Mouse (Mus musculus) heart, postnatal 0 days (tissue): Measurements from ENCODE around the gene Nf2. TPM values are rescaled to one million over a fixed set of nuclear protein-coding genes. Genes with fewer than 3 reads are reported as not detected.

Source experiments
- ATAC-seq: fragments of 200-750 bp; cut with Nextera tagmentation; 2 replicates; pipeline ENCODE4 v1.8.0; 2017; ENCODE audit warnings: low read depth, moderate number of reproducible peaks, moderate library complexity; ENCODE audit not compliant: insufficient read depth
- DNase-seq: peaks from one replicate; pipeline ENCODE4 v3.0.0-alpha.2; 2016; ENCODE audit warnings: low spot score
- H3K27ac ChIP-seq: fragments of 300-500 bp; sonication (generic); 2 replicates; pipeline ENCODE4 v1.5.1; 2014; ENCODE audit warnings: low read depth, mild to moderate bottlenecking
- H3K27me3 ChIP-seq: fragments of 300-500 bp; sonication (generic); 2 replicates; pipeline ENCODE4 v1.6.1; 2014; ENCODE audit warnings: low read length, mixed read lengths; ENCODE audit not compliant: control insufficient read depth, insufficient read depth
- H3K36me3 ChIP-seq: fragments of 300-500 bp; sonication (generic); replicated peaks from 2 replicates; pipeline ENCODE4 v1.6.1; 2014; ENCODE audit warnings: low read length, mixed read lengths; ENCODE audit not compliant: control insufficient read depth, insufficient read depth
- H3K4me1 ChIP-seq: fragments of 300-500 bp; sonication (generic); 2 replicates; pipeline ENCODE4 v1.6.1; 2014; ENCODE audit warnings: antibody characterized with exemption; ENCODE audit not compliant: control insufficient read depth, insufficient read depth
- H3K4me2 ChIP-seq: fragments of 300-500 bp; sonication (generic); 2 replicates; pipeline ENCODE4 v1.6.1; 2014; ENCODE audit warnings: low read depth, mild to moderate bottlenecking, low read length, moderate library complexity
- H3K4me3 ChIP-seq: fragments of 300-500 bp; sonication (generic); 2 replicates; pipeline ENCODE4 v1.5.1; 2014; ENCODE audit warnings: low read depth, low read length
- H3K9ac ChIP-seq: fragments of 300-500 bp; sonication (generic); replicated peaks from 2 replicates; pipeline ENCODE4 v1.6.1; 2014; ENCODE audit warnings: low read depth, low read length, mixed read lengths
- H3K9me3 ChIP-seq: fragments of 300-500 bp; sonication (generic); replicated peaks from 2 replicates; pipeline ENCODE4 v1.6.1; 2016; ENCODE audit warnings: low read length; ENCODE audit not compliant: control insufficient read depth
- CTCF ChIP-seq: IDR thresholded peaks from 2 replicates; pipeline ENCODE4 v1.5.1; 2016; ENCODE audit warnings: antibody characterized with exemption, control low read depth, low read depth
- EP300 ChIP-seq: IDR thresholded peaks from 2 replicates; pipeline ENCODE4 v1.6.1; 2016; ENCODE audit warnings: antibody characterized with exemption, low read depth
- WGBS: fragments of 180-500 bp; shearing (Covaris S2); extraction: QIAGEN DNeasy Blood & Tissue Kit; methylation state at CpG from one replicate; pipeline ENCODE4 v1.1.7; 2014; 5-methylcytosine and 5-hydroxymethylcytosine counted together
- polyA plus RNA-seq: library from polyadenylated mRNA; unstranded; fragments of >200 nt; fragmentation: Nextera tagmentation; extraction: Ambion mirVana; gene quantifications from 2 replicates; pipeline ENCODE4 v1.2.1, GENCODE M21; 2015
- total RNA-seq: library from RNA; depleted of rRNA; stranded (reverse); fragments of >200 nt; gene quantifications from 2 replicates; pipeline ENCODE4 v1.2.3, GENCODE M21; 2014; ENCODE audit warnings: low replicate concordance

The Nf2 gene
- total and polyA plus RNA-seq, 2 experiments from 2014 or later, result 36.7 to 56.3 TPM

DNA sequence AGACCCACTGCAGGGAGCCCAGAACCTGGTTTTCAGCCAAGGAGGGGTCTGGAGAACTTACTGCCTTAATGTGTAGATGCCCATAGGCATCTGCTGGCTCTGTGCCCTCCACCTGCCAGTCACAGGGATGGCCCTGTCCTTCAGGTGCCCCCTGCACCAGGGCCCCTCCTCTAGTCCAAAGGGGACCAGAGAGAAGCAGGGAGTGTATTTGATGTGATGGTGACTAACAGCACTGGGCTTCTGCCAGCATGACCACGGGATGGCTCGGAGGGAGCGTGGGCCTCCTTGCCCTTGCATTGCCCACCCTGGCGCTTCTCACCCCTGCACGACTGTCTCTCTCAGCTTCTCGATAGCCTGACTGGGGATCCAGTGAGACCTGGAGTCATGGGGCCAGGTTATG is 104.6 kb downstream of the Nf2 start:
- H3K4me2 ChIP-seq, result no peak overlapping the region
- H3K36me3 ChIP-seq, result no peaks in the 10 kb centered on the region
- DNase-seq (no peak), ATAC-seq (no peak)
- no peak for TF ChIP-seq EP300
- TF ChIP-seq CTCF, result no peak
- WGBS, result 49% methylated on average over 6 of the region's 6 CpGs
- H3K9ac ChIP-seq, result no peak overlapping the region
- peaks cover 88% of the 10 kb centered on the region for H3K27me3 ChIP-seq
- no peak overlapping the region for H3K27ac ChIP-seq
- no peaks in the 10 kb centered on the region for H3K9me3 ChIP-seq
- no peak overlapping the region for H3K4me3 ChIP-seq
- peaks cover 4% of the 10 kb centered on the region for H3K4me1 ChIP-seq

DNA sequence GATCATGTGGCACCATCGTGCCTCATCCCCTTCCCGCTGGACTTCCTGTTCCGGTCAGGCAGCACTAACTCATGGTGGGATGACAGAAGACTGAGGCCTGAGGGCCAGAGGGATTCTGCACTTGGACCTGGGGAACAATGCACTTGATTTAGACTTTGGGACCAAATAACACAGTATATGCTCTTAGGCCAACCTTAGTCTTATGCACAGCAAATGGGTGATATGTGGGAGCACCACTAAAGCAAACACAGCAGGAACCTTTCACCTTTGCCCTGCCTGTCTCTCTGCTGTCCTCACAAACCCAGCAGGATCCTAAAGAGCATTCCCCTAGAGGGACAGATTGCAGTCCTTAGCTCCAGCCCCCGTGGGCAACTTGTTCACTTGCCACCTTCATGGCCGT is 108.6 kb downstream of the Nf2 start:
- Histone ChIP-seq H3K4me2 (no peak overlapping the region), H3K4me3 (no peak overlapping the region), H3K4me1 (no peaks in the 10 kb centered on the region), H3K9me3 (no peaks in the 10 kb centered on the region), H3K27me3 (peaks cover 50% of the 10 kb centered on the region), H3K36me3 (0 out of 2 replicates have a peak, but pooled peaks cover 9% of the 10 kb centered on the region), H3K9ac (no peak overlapping the region), H3K27ac (no peak overlapping the region)
- WGBS, result 47% methylated on average over 5 of the region's 5 CpGs
- ATAC-seq (no peak), DNase-seq (no peak)
- TF ChIP-seq CTCF, result no peak
- TF ChIP-seq EP300, result no peak

DNA sequence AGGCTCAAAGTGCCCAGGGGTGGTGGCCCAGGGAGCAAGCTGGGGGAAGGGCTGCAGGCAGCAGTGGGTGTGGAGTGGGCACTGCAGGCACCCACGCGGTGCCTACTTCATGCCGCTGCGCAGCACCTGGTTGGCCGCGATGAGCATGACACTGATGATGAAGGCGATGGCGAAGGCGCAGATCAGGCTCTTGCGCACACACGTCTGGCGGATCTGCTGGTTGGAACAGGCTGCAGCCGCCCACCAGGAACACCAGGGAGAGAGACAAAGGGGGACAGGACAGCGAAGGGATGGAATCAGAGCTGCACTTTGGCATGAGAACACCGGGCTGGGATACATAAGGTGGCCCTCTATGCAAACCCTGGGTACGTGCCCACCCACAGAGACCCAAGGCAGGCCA is 110.6 kb downstream of the Nf2 start:
- Histone ChIP-seq H3K4me2 (no peak overlapping the region), H3K4me3 (no peak overlapping the region), H3K9me3 (no peaks in the 10 kb centered on the region), H3K4me1 (no peaks in the 10 kb centered on the region), H3K27ac (no peak overlapping the region), H3K27me3 (peaks cover 29% of the 10 kb centered on the region), H3K36me3 (0 out of 2 replicates have a peak, but pooled peaks cover 9% of the 10 kb centered on the region), H3K9ac (no peak overlapping the region)
- TF ChIP-seq CTCF (no peak), EP300 (no peak)
- WGBS, result 92% methylated on average over 16 of the region's 16 CpGs
- ATAC-seq (no peak), DNase-seq (no peak)

DNA sequence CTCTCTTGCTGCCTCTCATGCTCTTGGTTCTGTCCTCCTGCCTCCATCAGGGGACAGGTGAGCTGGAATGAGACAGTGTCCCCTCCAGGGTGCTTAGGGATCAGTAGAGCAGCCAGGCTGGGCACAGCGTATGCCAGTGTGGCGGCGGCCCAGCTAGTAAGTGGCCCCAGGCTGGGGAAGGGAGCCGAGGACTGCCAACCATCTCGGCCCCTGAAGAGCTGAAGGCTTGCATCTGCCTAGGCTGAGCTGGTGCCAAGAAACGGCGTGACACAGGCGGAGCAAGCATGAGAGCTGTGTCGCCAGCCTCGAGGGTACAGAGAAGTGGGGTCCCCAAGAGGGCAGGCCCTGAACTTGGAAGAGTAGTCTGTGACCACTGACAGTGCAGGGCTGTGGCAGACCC is 111.7 kb downstream of the Nf2 start:
- no peak for TF ChIP-seq EP300
- no peak for TF ChIP-seq CTCF
- Histone ChIP-seq H3K9me3 (no peaks in the 10 kb centered on the region), H3K27me3 (peaks cover 19% of the 10 kb centered on the region), H3K4me1 (no peaks in the 10 kb centered on the region), H3K36me3 (0 out of 2 replicates have a peak, but pooled peaks cover 9% of the 10 kb centered on the region), H3K9ac (no peak overlapping the region), H3K4me2 (no peak overlapping the region), H3K4me3 (no peak overlapping the region), H3K27ac (no peak overlapping the region)
- ATAC-seq, result no peak
- 65% methylated on average over 10 of the region's 10 CpGs for WGBS
- no peak for DNase-seq

DNA sequence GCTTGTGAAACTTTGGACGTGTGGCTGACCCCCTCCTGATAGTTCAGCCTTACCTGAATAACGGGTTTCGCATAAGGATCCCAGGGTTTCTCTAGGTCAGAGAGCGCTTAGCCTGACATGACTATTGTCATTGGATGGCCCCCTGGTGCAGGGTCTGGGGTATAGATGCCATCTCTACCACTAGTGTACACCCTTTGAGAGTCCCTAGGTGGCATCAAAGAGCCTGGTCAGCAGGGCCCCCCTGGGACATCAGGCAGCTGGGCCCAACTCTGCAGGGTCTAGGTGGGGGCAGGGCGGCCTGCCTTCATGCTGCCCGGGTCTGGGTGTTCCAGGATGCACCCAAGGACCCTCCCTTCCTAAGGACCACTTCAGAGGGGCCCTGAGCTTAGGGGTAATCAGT is 113.0 kb downstream of the Nf2 start:
- DNase-seq, result no peak
- ATAC-seq, result no peak
- WGBS, result 62% methylated on average over 6 of the region's 6 CpGs

DNA sequence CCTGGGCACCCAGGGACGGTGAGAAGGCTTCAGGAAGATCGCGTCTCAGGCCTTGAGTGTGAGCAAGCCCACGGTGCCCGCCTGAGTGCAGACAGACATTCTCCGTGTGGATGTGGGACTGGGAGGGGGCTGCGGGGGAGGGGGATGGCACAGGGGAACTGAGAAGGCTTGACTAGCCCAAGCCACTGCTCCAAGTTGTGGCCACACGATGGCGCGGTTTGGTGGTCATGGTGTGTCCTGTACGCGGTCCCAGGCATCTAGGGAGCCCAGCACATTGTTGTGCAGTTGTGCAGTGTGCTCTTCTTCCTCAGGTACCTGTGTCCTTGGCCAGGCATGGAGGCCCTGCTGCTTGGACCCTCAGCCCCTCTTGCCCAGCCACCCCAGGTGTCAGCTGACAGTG is 115.2 kb downstream of the Nf2 start:
- WGBS, result 41% methylated on average over 12 of the region's 12 CpGs
- no peak overlapping the region for H3K4me2 ChIP-seq
- H3K9me3 ChIP-seq, result no peaks in the 10 kb centered on the region
- DNase-seq (no peak), ATAC-seq (no peak)
- H3K4me1 ChIP-seq, result 0 out of 2 replicates have a peak, but pooled peaks cover 3% of the 10 kb centered on the region
- H3K27ac ChIP-seq, result no peak overlapping the region
- no peaks in the 10 kb centered on the region for H3K27me3 ChIP-seq
- no peak overlapping the region for H3K9ac ChIP-seq
- H3K4me3 ChIP-seq, result no peak overlapping the region
- TF ChIP-seq CTCF (peak; percentile 20; the same call in 1 of the 2 replicates), EP300 (no peak)
- H3K36me3 ChIP-seq, result 0 out of 2 replicates have a peak, but pooled peaks cover 9% of the 10 kb centered on the region

More for the DNA sequence above, 113.0 kb downstream of the Nf2 start:
- H3K9me3 ChIP-seq, result no peaks in the 10 kb centered on the region
- H3K9ac ChIP-seq, result no peak overlapping the region
- H3K36me3 ChIP-seq, result 0 out of 2 replicates have a peak, but pooled peaks cover 9% of the 10 kb centered on the region
- H3K4me1 ChIP-seq, result no peaks in the 10 kb centered on the region
- H3K27me3 ChIP-seq, result peaks cover 6% of the 10 kb centered on the region
- H3K27ac ChIP-seq, result no peak overlapping the region
- no peak overlapping the region for H3K4me2 ChIP-seq
- H3K4me3 ChIP-seq, result no peak overlapping the region
- TF ChIP-seq CTCF (peak; percentile 10; the same call in 1 of the 2 replicates), EP300 (no peak)
